In genomic region chr3:88509692-88510420, GRCm38 (mm10) we compare ENCODE assay signal across 8 mouse cellular contexts. TPM values are rescaled to one million over a fixed set of nuclear protein-coding genes. Genes with fewer than 3 reads are reported as not detected.
A peak's percentile ranks its signal among the peaks of the same experiment; 100 is the strongest.
DNase-seq lines count a peak whose midpoint lies in the region; ATAC-seq and TF ChIP-seq lines count a peak whose summit lies in the region.

Gene Lmna (minus strand): TSS chr3:88509956.

- H3K4me1 ChIP-seq in ES-E14 (ENCODE audit: control insufficient read depth in 2 of 2, insufficient read depth in 2 of 2, low read length in 2 of 2, poor library complexity in 1 of 2): peaks cover 6 to 48% of the 10 kb centered on the region in 2 experiments; a peak in 3 of 4 replicates
- peaks cover 24% of the 10 kb centered on the region for H3K4me1 ChIP-seq in forebrain, embryonic 16.5 days (replicated peaks; ENCODE audit: control insufficient read depth, insufficient read depth, low read length)
- H3K4me1 ChIP-seq in liver, postnatal 0 days (ENCODE audit: insufficient read depth): peaks cover 42% of the 10 kb centered on the region
- peaks cover 45% of the 10 kb centered on the region for H3K4me1 ChIP-seq in neural tube, embryonic 13.5 days (replicated peaks)
- peaks cover 26% of the 10 kb centered on the region for H3K4me1 ChIP-seq in testis, adult 2 months (ENCODE audit: control insufficient read depth, insufficient read depth, low read length)

- under 1% methylated on average over 30 of the region's 31 CpGs for WGBS in forebrain, embryonic 16.5 days
- WGBS in liver, postnatal 0 days (ENCODE audit: insufficient replicate concordance): 2% methylated on average over 31 of the region's 31 CpGs
- under 1% methylated on average over 30 of the region's 31 CpGs for WGBS in neural tube, embryonic 13.5 days

- no peaks in the 10 kb centered on the region for H3K27me3 ChIP-seq in forebrain, embryonic 16.5 days (replicated peaks; ENCODE audit: control insufficient read depth, insufficient read depth, low read length)
- H3K27me3 ChIP-seq in liver, postnatal 0 days (ENCODE audit: insufficient read depth, low read length): no peaks in the 10 kb centered on the region
- H3K27me3 ChIP-seq in neural tube, embryonic 13.5 days: no peaks in the 10 kb centered on the region; the same call in 1 of the 2 replicates
- no peaks in the 10 kb centered on the region for H3K27me3 ChIP-seq in testis, adult 2 months (ENCODE audit: control insufficient read depth, insufficient read depth, low read length)

- peak within 1 kb of the TSS; percentile 97 for H3K27ac ChIP-seq in ES-E14 (ENCODE audit: insufficient read depth, low read depth, low read length, poor library complexity, severe bottlenecking)
- H3K27ac ChIP-seq in forebrain, embryonic 16.5 days (ENCODE audit: low read length): peak within 1 kb of the TSS; percentile 85
- peak within 1 kb of the TSS; percentile 86 for H3K27ac ChIP-seq in liver, postnatal 0 days (ENCODE audit: low read depth)
- H3K27ac ChIP-seq in neural tube, embryonic 13.5 days (replicated peaks): peak within 1 kb of the TSS; percentile 92
- peak within 1 kb of the TSS; percentile 90 for H3K27ac ChIP-seq in testis, adult 2 months (ENCODE audit: control insufficient read depth, insufficient read depth, low read depth, low read length)

- TF ChIP-seq EP300 in liver, postnatal 0 days (IDR thresholded peaks at IDR 0.05; ENCODE audit: low read depth): peak; percentile 65; the same call in 1 of the 2 replicates

- TF ChIP-seq POLR2A in testis, adult 2 months (IDR thresholded peaks at IDR 0.05; ENCODE audit: control insufficient read depth, low read depth, low read length): 0 out of 2 replicates have a peak, but pooled peaks have one; percentile 29

- peak; percentile 88 for DNase-seq in ES-E14 (ENCODE audit: low read depth, low spot score)
- DNase-seq in cerebellum, adult 18-20 months: peak; percentile 93 to 97
- DNase-seq in heart, postnatal 25 days (ENCODE audit: low spot score): peak; percentile 91
- peak; percentile 92 for DNase-seq in layer of hippocampus, adult 11-12 months (ENCODE audit: low spot score)
- DNase-seq in liver, postnatal 0 days: peak; percentile 93

- H3K9me3 ChIP-seq in ES-E14 (ENCODE audit: control insufficient read depth, insufficient read depth, low read depth, low read length): no peaks in the 10 kb centered on the region
- H3K9me3 ChIP-seq in forebrain, embryonic 16.5 days (ENCODE audit: control insufficient read depth, low read length): no peaks in the 10 kb centered on the region
- H3K9me3 ChIP-seq in liver, postnatal 0 days (ENCODE audit: low read length): no peaks in the 10 kb centered on the region
- no peaks in the 10 kb centered on the region for H3K9me3 ChIP-seq in neural tube, embryonic 13.5 days

- intact Hi-C loops in heart, postnatal 25 days (cut with DNase I): no loop called here

- peak within 1 kb of the TSS; percentile 70 to 71 for H3K4me3 ChIP-seq in ES-E14 (ENCODE audit: insufficient read depth in 1 of 2, low read depth in 1 of 2, low read length in 2 of 2, poor library complexity in 1 of 2, severe bottlenecking in 1 of 2)
- H3K4me3 ChIP-seq in forebrain, embryonic 16.5 days (replicated peaks; ENCODE audit: low read length): peak within 1 kb of the TSS; percentile 45
- peak within 1 kb of the TSS; percentile 42 for H3K4me3 ChIP-seq in liver, postnatal 0 days (ENCODE audit: low read depth, low read length)
- peak within 1 kb of the TSS; percentile 36 for H3K4me3 ChIP-seq in neural tube, embryonic 13.5 days
- peak within 1 kb of the TSS; percentile 68 for H3K4me3 ChIP-seq in testis, adult 2 months (ENCODE audit: control insufficient read depth, low read depth, low read length)

- TF ChIP-seq CTCF in liver, postnatal 0 days (IDR thresholded peaks at IDR 0.05; ENCODE audit: low read depth): peak; percentile 58
- TF ChIP-seq CTCF in testis, adult 2 months (IDR thresholded peaks at IDR 0.05; ENCODE audit: control insufficient read depth, insufficient read depth, insufficient replicate concordance, low read depth, low read length): no peak

- peak; percentile 98 for ATAC-seq in forebrain, embryonic 16.5 days
- ATAC-seq in liver, postnatal 0 days: peak; percentile 96
- peak; percentile 96 for ATAC-seq in neural tube, embryonic 13.5 days (ENCODE audit: low read depth)

- H3K36me3 ChIP-seq in ES-E14 (ENCODE audit: control insufficient read depth, insufficient read depth, low read length, poor library complexity, severe bottlenecking): no peaks in the 10 kb centered on the region
- no peaks in the 10 kb centered on the region for H3K36me3 ChIP-seq in forebrain, embryonic 16.5 days (ENCODE audit: control insufficient read depth, insufficient read depth)
- H3K36me3 ChIP-seq in liver, postnatal 0 days (replicated peaks; ENCODE audit: insufficient read depth, low read length): no peaks in the 10 kb centered on the region
- no peaks in the 10 kb centered on the region for H3K36me3 ChIP-seq in neural tube, embryonic 13.5 days
- H3K36me3 ChIP-seq in testis, adult 2 months (ENCODE audit: control insufficient read depth, insufficient read depth, low read length): no peaks in the 10 kb centered on the region

- H3K9ac ChIP-seq in ES-E14 (ENCODE audit: insufficient read depth, low read depth, low read length, poor library complexity, severe bottlenecking): peak within 1 kb of the TSS; percentile 86
- H3K9ac ChIP-seq in forebrain, embryonic 16.5 days (replicated peaks; ENCODE audit: low read depth, low read length): peak within 1 kb of the TSS; percentile 59
- H3K9ac ChIP-seq in liver, postnatal 0 days (replicated peaks): peak within 1 kb of the TSS; percentile 54
- peak within 1 kb of the TSS; percentile 69 for H3K9ac ChIP-seq in neural tube, embryonic 13.5 days

- H3K4me2 ChIP-seq in forebrain, embryonic 16.5 days (ENCODE audit: low read length): peak within 1 kb of the TSS; percentile 67
- H3K4me2 ChIP-seq in liver, postnatal 0 days (ENCODE audit: low read depth, low read length): peak within 1 kb of the TSS; percentile 79
- H3K4me2 ChIP-seq in neural tube, embryonic 13.5 days: peak within 1 kb of the TSS; percentile 59

- in situ Hi-C loops in ES-E14 (cut with MboI; ENCODE audit: low sequenced_read_pairs in 2 of 2, unreplicated experiment in 2 of 2): no loop called here

TF ChIP-seq in ES-E14, 5 proteins besides CTCF, POLR2A, EP300 and RAD21:
- peak; percentile 51; the same call in 1 of the 2 replicates for TF ChIP-seq CHD2 (IDR thresholded peaks at IDR 0.05; ENCODE audit: low read depth, low read length)
- TF ChIP-seq MAFK (IDR thresholded peaks at IDR 0.05; ENCODE audit: insufficient read depth, low read depth, low read length): no peak
- TF ChIP-seq HCFC1 (IDR thresholded peaks at IDR 0.05; ENCODE audit: borderline replicate concordance, insufficient read depth, low read length): peak; percentile 31; the same call in 1 of the 2 replicates

RNA-seq across cellular contexts. Expression of gene Lmna, which starts in this region (rescaled TPM):
- 80.1 and 121 TPM in 2 replicates for total RNA-seq in ES-E14 (2012; rRNA removed)
- 26.9 and 30.9 TPM in 2 replicates for polyA plus RNA-seq in forebrain, embryonic 16.5 days (2015; fragmentation: Nextera tagmentation; extraction: Ambion mirVana)
- total RNA-seq in heart, postnatal 25 days (2021): 100 to 1,000 TPM; 121 to 132 TPM
- polyA plus RNA-seq in liver, postnatal 0 days (2015; fragmentation: Nextera tagmentation; extraction: Ambion mirVana): 68.4 and 73.4 TPM in 2 replicates
- 41.9 and 45.3 TPM in 2 replicates for polyA plus RNA-seq in neural tube, embryonic 13.5 days (2015; fragmentation: Nextera tagmentation; extraction: Ambion mirVana)
- polyA plus RNA-seq in testis, adult 2 months (2012; rRNA removed): 14.4 and 16.7 TPM in 2 replicates

Comparison
In these comparisons a context has a peak if more than half of its experiments do, and no peak if none do; other contexts are left out.
1. Peak in every context shown above with its lines: DNase-seq, ATAC-seq, H3K4me3 ChIP-seq and H3K27ac ChIP-seq.